Mouse (Mus musculus): ENCODE results near the gene Foxi2. TPM values are rescaled to one million over a fixed set of nuclear protein-coding genes. Genes with fewer than 3 reads are reported as not detected.

Foxi2 gene
- total RNA-seq, 2 experiments from 2014 or later, result not detected

Other genes with a start within 250 kb of the Foxi2 start
- not detected for gene Nps, start 151.6 kb upstream of the Foxi2 start, total RNA-seq (2021)
- not detected for gene Clrn3, start 118.3 kb downstream of the Foxi2 start, total RNA-seq (2021)
- gene Ptpre, start 127.2 kb downstream of the Foxi2 start, total RNA-seq (2021), result 10 to 100 TPM; 47.0 to 53.8 TPM

Measured in layer of hippocampus, postnatal 36 days (tissue).